Mouse (Mus musculus) Muller cell, postnatal 12 days (primary cell): ENCODE results near the gene Serp2.
A peak's percentile ranks its signal among the peaks of the same experiment; 100 is the strongest.

ENCODE experiments used
- DNase-seq: peaks from one replicate; pipeline ENCODE4 v3.0.0-alpha.2; 2015; ENCODE audit errors: inconsistent ontology term

Gene Serp2

GRCm38 (mm10) chr14:76556852-76557208, at the start of gene Serp2:
Gene Serp2, minus strand, starts transcription at chr14:76556889.
- DNase-seq, result no peak

- DNase-seq, result no peak
Observed at GRCm38 (mm10) chr14:76605931-76606534, 49.3 kb upstream of the Serp2 start.

DNA sequence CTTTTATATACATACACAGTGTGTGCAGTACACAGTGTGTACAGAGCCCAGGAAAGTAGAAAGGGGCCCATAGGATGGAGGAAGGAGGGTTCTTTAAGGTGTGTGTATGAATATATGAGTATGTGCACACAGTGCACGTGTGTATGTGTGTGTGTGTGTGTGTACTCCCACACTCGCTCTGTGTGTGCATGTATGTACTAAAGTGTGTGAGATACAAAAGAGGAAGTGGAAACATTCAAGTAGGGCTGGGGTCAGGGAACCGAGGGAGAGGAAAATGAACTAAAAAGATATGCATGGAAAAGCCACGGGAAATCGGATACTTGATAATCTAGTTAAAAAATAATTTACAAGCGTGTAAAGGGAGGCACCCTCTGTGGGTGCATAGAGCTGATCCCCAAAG, 47.3 kb upstream of the Serp2 start:
- no peak for DNase-seq

- no peak for DNase-seq
Observed at GRCm38 (mm10) chr14:76601654-76602053, 45.0 kb upstream of the Serp2 start.

GRCm38 (mm10) chr14:76600391-76600790, 43.7 kb upstream of the Serp2 start:
- no peak for DNase-seq

GRCm38 (mm10) chr14:76599706-76600105, 43.0 kb upstream of the Serp2 start:
- DNase-seq, result no peak

DNA sequence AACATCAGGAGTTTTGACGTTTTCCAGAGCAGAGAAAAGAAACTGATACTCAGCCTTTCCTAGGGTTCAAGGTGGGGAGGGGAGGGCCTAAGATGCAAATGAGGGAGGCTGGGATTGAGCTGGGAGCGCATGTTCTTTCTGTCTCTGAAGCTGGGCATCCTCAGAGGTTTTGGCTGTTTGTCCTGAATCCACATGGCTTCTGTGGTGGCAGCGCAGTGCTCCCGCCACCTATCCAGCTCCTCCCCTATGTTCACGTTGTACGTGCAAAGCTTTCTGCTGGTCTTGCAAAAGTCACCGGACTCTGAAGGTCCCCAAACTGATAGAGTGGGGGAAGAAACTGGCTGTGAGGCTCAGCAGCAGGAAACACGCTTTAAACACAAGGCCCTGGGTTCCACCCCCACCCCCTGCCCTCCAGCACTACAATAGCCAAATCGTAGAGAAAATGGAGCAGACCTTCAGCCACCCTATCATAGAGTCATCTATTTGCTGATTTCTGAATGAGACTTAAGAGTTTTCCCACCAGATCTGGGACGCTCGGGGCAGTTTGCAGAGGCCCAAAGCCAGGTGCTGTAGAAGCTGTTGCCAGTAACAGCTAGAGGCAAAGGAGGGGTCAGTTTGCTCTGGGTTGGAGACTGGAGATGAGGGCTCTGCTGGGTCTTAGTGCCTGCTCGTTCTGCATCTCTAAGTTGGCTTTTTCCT, 42.0 kb upstream of the Serp2 start:
- DNase-seq, result peak; percentile 47

- no peak for DNase-seq
Observed at GRCm38 (mm10) chr14:76597751-76598150, 41.1 kb upstream of the Serp2 start.

DNA sequence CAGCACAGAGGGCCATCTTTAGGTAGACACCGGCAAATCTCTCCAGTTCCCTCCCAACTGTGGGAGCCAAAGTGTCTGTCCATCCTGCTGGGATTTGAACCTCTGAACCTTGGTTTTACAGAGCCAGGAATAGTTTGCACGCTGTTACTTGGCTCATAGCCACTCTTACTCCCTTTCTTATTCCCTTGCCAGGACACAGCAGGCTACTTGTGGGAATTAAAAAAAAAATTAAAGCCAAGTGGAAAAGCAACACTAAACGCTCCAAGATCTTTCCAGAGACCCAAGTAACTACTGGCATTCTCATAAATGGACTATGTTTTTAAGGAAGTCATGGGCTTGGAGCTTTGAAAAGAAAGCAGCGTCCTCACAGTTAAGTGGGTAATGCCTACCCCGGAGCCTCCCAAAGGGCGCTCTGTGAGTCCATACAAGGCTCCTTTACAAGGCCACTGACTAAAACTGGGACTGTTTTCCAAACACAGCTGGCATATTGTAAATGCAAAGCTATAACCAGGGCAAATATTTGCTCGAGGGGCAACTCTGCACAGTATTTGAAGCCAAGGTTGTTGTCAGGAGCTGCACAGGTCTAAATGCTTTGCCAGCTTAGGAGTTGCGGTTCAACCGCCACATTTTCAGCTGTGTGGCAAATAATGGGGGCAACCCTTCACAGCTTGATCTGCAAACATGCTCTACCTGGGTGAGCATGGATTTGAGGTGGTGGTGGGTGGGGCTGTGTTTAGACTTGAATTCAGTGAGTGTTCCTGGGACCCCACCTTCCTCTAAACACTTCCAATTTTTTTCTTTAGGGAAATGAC, 38.6 kb upstream of the Serp2 start:
- DNase-seq, result peak; percentile 60

GRCm38 (mm10) chr14:76594351-76594885, 37.7 kb upstream of the Serp2 start:
- DNase-seq, result no peak

DNA sequence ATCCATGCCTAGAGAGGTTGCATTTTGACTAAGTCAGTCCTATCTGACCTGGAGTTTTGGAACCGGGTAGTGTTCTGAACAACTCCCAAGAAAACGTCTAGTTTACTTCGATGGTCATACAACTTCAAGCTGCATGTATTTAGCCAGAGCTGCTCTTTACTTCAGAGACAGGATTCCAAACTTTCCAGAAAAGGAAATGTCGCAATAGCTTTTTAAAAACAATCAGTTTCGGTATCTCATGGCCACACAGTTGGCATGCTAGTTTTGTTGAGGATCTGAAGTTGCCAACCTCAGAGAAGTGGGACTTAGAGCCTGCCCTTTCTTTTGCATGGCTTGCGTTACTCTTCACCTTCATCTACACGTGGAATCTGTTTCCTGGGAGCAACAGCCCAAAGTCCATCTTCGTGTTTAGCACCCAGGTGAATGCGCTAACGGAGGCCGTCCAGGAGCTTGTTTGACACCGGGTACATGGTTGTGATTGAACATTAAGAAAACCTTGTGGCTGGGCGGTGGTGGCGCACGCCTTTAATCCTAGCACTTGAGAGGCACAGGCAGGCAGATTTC, 37.0 kb upstream of the Serp2 start:
- no peak for DNase-seq

GRCm38 (mm10) chr14:76592721-76593120, 36.0 kb upstream of the Serp2 start:
- DNase-seq, result no peak

DNA sequence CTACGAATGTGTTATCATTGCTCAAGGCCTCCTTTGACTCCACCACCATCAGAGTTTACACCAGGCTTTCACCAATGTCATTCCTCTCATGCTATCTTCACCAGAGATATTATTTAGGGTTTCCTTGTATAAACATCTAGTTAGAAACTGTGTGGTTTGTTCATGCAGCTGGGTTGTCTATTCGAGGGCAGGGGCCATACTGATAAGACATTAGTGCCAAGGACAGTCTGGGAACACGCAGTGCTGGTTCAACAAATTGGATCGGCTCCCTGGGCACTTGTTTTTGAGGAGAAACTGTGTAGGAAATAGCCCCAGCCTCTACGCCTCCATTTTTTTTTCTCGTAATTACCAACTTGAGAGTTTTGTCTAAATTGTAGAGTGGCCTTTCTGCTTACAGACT, 35.4 kb upstream of the Serp2 start:
- DNase-seq, result no peak

DNA sequence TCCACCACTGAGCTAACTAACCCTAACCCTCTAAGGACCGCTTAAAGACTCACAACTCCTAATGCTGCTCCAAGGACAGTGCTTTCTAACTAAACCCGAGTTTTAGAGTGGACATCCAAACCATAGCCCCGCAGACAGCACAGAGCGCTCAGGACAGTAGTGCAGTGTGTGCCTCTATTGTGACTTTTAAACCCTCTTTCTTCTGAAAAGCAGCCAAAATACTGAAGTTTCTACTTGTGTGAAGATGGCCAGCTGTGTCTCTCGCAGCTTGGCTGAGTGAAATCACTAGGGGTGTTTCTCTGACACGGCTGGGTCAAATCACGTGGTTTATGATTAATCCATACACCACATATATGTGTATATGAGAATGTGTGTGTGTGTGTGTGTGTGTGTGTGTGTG, 33.4 kb upstream of the Serp2 start:
- no peak for DNase-seq

- no peak for DNase-seq
Observed at GRCm38 (mm10) chr14:76589671-76590070, 33.0 kb upstream of the Serp2 start.

GRCm38 (mm10) chr14:76585831-76586405, 29.2 kb upstream of the Serp2 start:
- no peak for DNase-seq

DNA sequence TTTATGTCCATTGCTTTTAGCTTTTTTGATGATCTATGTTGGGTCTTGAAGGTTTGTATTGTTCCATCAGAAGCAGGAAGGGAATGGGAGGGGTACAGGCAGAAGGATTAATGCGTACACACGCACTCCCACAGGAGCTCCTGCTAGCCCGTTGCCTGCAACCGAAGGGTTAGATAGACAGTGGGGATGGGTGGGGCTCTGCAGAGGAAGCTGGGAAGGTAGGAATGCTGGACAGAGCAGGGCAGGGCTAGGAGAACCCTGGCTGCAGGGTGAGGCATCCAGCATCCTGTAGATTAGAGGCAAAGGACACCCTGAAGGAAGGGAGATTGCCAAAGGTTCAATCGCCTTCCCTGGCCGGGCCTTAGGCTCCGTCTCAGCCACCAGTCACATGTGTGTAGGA, 27.3 kb upstream of the Serp2 start:
- DNase-seq, result no peak

- no peak for DNase-seq
Observed at GRCm38 (mm10) chr14:76581974-76582922, 25.6 kb upstream of the Serp2 start.

GRCm38 (mm10) chr14:76579660-76580061, 23.0 kb upstream of the Serp2 start:
- no peak for DNase-seq

DNA sequence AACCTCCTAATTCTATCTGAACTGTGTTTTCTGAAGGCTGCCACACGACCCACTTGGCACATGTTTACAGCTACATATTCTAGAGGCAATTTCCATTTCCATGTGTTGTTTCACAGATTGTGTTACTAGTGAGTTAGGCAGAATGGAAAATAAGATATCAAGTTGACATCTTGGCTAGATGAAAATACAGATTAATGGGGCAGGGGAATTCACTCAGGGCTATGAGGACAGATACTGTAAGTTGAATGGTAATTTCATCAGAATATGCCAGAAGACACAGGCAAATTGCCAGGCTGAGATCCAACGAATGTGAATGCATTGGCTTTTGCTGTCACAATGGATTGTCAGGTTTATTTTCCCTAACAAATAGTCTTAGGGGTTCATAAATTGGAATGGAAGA, 21.2 kb upstream of the Serp2 start:
- DNase-seq, result no peak

DNA sequence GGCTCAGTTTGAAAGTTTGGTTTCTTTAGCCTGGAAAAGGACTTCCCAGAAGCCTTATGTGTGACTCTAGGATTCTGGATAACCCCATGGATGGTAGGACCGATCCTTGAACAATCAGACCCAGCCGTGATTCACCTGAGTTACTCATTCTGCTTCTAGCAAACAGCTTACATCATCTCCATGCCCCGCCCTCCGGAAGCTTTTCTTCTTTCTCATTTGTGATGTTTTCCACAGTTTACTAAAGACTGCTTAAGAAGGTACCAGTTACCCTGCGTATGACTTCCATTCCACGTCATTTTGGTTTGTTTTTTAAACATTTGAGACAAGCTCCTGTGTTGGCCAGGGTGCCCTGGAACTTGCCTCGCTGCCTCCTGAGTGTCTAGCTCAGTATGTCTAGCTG, 13.6 kb upstream of the Serp2 start:
- DNase-seq, result no peak
